Mouse (Mus musculus): ENCODE measurements around the gene Ercc8. TPM values are rescaled to one million over a fixed set of nuclear protein-coding genes. Genes with fewer than 3 reads are reported as not detected.

Ercc8 gene
- polyA plus RNA-seq, 1 experiment from 2014 or later, result 32.6 TPM

Other genes starting within 250 kb of the Ercc8 start
- 43.9 and 47.7 TPM in 2 replicates for gene Smim15, start 114.3 kb upstream of the Ercc8 start, polyA plus RNA-seq (2015; fragmentation: Nextera tagmentation; extraction: Ambion mirVana)
- 72.6 and 77.0 TPM in 2 replicates for gene Ndufaf2, start 108 bp upstream of the Ercc8 start, polyA plus RNA-seq (2015; fragmentation: Nextera tagmentation; extraction: Ambion mirVana)
- 1.5 and 1.7 TPM in 2 replicates for gene Elovl7, start 55.7 kb downstream of the Ercc8 start, polyA plus RNA-seq (2015; fragmentation: Nextera tagmentation; extraction: Ambion mirVana)
- 7.8 and 8.0 TPM in 2 replicates for gene Depdc1b, start 157.6 kb downstream of the Ercc8 start, polyA plus RNA-seq (2015; fragmentation: Nextera tagmentation; extraction: Ambion mirVana)